Mouse (Mus musculus): ENCODE data around the gene Nphs1.

Nphs1 gene

DNA sequence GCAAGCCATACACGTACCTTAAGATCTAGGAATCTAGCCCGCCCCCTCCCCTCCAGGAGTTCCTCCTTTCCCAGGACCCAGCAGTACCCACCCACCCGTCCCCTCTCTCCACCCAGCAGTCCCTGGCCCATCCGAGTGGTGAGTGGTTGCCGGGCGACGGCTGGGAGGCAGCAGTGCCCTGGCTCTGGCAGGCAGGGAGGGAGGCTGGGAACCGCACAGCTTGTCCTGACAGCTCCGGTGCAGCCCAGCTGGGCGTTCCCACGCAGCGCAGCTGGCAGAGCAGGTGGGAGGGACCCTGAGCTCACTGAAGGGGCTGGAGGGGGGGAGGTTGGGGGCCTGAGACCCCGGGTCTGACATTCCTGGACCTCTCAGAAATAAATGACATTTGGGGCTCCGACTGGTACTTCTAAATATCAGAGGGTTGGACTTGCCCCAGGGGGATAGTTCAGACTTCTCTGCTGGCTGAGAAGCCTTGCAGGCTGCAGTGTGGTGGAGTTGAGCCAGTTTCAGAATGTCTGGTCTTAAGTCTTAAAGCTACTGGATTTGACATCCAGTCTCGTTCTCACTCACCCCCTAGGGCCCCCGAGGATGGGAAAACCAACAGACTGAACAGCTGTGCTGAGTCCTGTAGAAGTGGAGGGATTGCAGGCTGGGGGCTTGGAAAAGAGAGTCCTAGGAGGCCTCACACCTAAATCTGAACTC is at the start of gene Nphs1, which contains the start of gene Kirrel2:
Nphs1 (plus strand) TSS at position 687 of the 702 bp plus-strand sequence.
Kirrel2 (minus strand) TSS at position 62 of the 702 bp plus-strand sequence.
- DNase-seq (ENCODE audit: low read depth): no peak

DNA sequence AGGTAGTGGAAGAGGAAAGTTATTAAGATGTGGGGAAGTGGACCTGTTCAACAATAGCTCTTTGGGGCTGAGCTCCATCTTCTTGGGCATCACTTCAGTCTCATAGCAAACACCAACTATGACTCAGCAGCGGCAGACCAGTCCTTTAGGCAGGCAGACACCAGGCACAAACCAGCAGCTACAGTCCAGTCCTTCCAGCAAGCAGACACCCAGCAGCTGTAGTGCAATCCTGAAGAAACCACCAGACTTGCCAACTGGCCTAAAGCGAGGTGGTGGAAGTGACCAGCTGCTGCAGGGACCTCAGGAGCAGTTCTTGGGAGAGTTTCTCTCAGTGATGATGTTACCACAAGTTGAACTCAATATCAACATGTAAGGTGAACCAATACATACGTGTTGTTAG is 49.5 kb upstream of the Nphs1 start:
- no peak for DNase-seq (ENCODE audit: low read depth)

DNA sequence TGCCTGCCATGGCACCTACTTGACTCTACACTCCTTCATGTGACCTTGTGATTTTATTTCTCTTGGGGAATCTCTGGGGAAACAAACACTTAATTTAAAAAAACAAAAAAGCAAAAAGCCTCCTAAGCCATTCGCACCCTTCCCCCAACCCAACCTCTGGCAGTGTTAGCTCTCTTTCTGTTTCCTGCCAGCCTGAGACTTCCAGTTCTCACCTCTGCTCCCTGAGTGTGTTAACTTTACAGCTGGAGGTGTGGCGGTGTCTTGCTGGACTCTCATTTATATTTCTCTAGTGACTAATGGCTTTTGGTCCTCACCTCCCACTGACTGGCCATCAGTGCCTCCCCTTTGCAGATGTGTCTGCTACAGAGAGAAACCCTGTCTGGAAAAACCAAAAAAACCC is 48.3 kb upstream of the Nphs1 start:
- DNase-seq (ENCODE audit: low read depth): peak; percentile 48

DNA sequence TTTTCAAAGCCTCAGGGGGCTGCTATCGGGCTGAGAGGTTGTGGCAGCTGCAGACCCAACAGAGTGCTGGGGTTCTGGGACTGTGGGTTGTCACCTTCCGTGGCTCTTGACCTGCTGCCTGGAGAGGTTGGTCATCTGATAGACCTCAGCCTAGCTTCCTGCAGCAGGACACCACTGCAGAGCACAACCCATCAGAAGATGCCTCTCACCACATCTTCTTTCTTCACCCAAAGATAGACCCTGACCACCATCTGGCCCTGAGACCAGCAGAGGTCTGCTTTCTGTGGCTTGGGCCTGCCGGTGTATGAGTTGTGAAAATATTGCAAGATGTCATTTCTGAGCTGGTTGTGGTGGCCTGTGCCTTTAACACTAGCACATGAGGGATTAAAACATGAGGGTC is 47.1 kb upstream of the Nphs1 start:
- DNase-seq (ENCODE audit: low read depth): peak; percentile 4

DNA sequence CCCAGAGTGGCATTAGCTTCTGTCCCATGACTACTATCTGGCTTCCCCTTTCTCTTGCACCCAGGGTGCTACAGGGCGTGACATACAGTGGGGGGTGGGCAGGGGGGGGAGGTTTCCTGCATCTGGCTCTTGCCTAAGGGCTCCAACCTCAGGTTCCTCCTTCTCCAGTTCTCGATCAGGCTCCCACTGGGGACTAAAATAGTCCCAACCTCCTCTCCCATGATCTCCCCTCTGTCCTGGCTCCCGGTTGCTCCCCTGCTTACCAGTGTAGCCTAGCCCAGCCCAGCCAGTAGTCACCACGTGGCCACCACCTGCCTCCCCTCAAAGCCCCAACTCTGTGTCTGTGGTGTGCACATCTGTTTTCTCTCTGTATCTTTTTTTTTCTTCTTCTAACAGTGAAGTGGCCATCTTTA is 45.4 kb upstream of the Nphs1 start:
- no peak for DNase-seq (ENCODE audit: low read depth)

DNA sequence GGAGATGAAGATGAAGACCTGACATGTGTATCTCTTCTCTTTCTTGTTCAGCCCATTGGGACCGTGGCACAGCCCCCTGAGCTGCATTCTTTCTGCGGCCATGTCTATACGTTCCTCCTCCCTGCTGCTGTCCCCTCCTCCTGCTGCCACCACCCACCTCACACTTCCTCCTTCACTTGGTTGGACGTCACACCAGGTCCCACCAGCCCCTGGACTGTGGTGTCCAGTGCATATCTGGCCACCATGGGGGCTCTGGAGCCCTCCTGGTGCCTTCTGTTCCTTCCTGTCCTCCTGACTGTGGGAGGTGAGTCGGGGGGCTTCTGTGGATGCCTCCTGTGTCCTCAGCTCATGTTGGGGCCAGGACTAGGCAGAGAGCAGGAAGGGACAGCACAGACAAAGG is 44.5 kb upstream of the Nphs1 start, which contains the start of gene Tyrobp:
Tyrobp (plus strand) TSS at position 165 of the 400 bp plus-strand sequence.
- no peak for DNase-seq (ENCODE audit: low read depth)

DNA sequence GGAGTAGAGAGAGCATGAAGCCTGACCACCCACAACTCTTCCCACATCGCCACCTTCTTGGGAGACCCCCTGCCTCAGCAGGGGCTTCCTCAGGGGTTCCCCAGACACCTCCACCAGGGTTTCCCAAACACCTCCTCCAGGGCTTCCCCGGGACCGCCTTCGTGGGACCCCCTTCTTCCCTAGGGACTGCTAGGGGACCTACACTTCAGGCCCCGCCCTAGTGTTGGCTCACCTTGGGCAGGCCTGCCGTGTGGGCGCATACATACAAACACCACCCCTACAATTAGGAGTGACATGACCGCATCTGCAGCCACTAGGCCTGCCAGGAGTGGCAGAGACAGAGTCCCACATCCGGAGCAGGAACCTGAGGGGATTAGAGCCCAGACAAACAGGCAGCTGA is 40.3 kb upstream of the Nphs1 start:
- DNase-seq (ENCODE audit: low read depth): peak; percentile 77

DNA sequence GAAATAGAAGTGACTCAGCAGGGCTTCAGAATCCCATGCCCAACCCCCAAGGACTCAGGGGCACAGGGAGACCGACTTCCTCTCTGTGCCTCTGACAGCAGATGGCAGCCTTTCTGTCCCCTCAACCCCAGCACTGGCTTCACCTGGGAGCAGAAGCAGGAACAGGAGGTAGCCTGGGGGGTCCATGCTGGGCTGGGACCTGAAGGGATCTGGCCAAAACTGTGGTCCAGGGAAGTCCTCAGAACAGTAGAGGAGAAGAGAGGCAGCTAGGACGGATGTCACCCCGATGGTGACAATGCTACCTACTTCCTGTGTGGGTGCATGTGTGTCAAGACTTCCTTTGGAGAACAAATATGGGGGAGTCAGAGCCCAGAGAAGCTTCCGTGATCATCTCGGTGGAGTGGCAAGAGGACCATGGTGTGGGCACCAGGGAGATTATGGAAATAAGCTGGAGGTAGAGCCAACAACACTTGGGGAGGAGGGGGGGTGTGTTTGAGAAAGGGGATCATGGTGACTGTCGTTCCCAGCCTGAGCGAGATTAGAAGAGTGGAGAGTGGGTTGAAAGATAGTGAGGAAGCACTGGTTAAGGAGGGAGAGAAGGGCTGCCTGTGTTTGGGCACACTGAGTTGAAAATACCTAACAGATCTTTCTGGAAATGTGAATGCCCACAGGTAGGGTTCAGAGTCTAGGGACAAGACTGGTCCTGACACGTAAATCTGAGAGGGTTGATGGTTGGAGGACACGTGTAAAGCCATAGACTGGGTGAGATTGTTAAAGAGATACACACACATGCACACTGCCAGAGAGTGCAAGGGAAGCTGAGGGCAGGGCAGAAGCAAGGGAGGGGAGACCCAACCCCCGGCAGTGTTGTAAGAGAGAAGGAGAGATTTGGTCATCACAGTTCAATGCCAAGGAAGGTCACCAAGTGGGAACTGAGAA is 38.3 kb upstream of the Nphs1 start, which contains the start of gene Hcst:
Hcst (minus strand) TSS at position 294 of the 939 bp plus-strand sequence.
- peak; percentile 88 for DNase-seq (ENCODE audit: low read depth)

DNA sequence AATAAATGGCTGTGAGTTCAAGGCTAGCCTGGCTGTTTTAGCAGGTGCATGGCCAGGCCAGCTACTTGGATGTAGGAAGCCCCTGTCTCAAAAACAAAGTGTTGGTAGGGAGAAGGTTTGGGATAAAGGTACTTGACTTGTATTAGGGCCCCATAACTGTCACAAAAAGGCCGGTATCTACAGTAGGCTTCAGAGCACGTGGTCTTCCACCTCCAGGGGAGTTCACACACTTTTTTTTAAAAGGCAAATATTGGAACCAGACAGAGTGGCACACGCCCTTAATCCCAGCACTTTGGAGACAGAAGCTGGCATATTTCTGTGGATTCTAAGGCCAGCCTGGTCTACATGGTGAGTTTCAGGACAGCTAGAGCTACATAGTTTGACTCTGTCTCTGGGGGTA is 37.4 kb upstream of the Nphs1 start:
- no peak for DNase-seq (ENCODE audit: low read depth)

DNA sequence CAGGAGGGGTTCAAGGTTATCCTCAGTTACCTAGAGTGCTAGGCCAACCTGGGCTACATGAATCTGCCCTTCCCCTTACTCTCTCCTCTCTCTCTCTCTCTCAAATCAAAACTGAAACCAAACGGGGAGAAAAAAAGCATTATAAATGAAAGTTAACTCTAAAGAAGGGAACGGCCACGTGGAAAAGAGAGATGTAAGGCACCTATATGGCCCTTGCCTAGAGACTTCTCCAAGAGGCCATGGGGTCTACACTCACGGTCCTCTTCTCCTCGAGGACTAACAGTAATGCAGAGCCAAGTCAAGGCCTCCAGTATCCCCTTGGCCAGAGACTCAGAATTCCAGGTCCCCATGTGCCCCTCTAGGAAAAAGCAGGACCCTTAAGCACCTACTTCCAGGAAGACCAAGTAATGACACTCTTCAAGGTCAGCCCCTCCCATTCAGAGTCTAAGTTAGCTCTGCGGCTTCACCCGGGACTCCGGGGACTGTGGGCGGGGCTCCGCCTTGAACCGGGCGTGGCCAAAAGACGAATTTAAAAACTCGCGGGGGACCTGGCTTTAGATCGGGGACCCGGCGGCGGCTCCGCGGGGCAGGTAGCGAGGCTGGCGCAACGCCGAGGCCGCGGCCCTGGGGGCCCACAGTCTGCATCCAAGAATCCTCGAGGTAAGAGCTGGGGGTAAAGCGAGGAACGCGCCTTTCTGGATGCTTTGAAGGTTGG is 36.8 kb upstream of the Nphs1 start, which contains the start of gene Nfkbid:
Nfkbid (plus strand) TSS at position 558 of the 715 bp plus-strand sequence.
- peak; percentile 97 for DNase-seq (ENCODE audit: low read depth)

DNA sequence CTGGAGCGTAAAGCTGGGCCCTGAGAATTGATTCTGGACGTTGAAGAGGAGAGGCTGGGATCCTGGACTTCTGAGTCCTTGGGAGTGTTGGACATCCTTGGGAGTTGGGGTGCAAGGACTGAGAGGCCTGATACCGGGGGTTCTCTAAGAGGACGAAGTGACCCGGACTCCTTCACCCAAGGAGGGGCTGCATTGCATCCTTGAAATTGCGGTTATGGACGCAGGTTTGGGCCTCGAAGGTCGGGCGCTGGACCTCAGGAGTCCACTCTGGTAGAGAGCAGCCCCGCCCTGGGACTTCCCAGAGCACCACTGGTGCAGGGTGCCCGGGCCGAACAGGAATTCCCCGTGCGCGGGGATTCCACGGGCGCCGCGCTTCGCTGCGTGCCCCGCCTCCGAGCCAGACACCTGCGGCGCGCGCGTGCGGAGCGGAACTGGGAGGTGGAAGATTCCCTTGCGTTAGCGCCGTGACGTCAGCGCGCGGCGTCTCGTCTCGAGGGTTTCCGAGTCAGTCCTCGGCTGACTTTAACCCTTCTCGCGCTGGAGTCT is 36.2 kb upstream of the Nphs1 start:
- DNase-seq (ENCODE audit: low read depth): peak; percentile 98

DNA sequence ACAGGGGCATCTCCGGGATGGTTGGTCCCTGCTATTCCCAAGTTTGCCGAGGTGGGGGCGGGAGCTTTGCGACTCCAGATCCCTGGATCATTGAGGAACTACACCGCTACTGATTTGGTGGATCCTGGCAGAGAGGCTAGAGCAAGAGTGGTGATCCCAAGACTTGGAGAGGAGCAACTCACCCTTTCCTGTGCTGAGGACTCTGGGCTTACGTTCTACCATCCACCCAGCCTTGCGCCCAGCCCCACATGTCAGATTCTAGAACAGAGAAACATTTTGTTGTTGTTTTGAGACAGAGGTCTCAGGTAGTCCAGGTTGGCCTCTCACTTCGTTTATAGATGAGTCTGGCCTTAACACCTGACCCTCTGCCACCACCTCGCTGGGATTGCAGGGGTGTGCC is 35.6 kb upstream of the Nphs1 start:
- no peak for DNase-seq (ENCODE audit: low read depth)

DNA sequence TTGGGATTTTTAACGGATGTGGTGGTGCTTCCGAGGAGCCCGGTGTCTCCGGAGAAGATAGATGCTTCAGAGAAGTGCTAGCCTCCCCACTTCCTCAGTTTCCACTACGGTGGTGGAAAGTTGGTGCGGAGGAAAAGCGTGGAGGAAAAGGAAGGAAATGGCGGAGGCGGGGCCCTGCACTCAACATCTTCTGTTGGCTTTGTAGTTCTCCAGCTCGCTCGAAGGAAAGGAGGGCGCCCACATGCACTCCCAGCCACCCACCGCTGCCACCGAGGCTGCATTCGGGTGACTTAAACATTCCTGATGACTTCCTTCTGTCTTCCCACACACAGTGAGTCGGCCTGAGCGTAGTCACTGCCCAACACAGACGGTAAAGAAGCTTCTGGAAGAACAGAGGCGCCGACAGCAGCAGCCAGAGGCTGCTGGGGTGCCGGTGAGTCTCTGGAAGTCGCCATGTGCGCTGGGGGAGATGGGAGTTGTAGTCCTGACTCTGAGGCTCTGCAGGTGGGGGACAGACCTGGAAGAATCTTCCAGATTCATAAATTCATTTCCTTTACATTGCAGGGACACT is 35.0 kb upstream of the Nphs1 start:
- DNase-seq (ENCODE audit: low read depth): peak; percentile 89

DNA sequence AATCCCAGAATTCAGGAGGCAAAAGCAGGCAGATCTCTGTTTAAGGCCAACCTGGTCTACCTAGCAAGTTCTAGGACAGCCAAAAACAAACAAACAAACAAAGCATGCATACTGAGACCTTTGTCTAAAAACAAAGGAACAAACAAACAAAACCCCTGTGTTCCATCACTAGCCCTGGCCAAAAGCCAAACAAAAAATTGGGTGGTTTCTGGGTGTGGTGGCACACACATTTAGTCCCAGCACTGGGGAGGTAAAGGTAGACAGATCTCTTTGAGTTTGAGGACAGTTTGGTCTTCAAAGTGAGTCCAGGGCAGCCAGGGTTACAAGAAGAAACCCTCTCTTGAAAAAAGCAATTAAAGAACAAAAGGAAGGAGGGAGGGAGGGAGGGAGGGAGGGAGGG is 28.8 kb upstream of the Nphs1 start:
- DNase-seq (ENCODE audit: low read depth): peak; percentile 51

DNA sequence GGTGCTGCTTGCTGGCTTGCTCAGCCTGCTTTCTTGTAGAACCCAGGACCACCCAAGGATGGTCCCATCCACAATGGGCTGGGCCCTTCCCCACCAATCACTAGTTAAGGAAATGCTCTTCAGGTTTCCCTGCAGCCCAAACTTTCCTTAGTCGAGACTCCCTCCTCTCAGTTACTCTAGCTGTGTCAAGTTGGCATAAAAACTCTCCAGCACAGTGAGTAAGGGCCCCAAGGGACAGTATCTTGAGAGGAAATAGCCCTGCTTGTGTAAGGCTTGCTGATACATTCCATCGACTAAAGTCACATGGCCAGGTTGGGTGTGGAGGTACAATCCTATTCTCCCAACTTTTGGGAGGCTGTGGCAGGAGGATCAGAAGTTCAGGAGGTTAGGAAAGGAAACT is 27.9 kb upstream of the Nphs1 start:
- DNase-seq (ENCODE audit: low read depth): peak; percentile 33

DNA sequence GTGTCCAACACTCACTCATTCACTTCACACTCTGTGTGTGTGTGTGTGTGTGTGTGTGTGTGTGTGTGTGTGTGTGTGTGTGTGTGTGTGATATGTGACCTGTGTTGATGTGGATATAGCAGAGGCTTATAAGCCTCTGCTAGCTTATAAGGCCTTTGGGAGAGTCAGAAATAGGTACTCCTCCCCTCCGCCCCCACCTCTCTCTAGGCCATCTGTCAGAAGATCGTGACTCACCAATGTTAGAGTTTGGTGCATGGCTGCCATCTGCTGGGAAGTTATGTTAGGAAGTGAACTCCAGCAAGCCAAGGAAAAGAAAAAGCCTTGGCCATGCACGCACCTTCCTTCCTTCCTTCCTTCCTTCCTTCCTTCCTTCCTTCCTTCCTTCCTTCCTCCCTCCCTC is 26.3 kb upstream of the Nphs1 start:
- peak; percentile 90 for DNase-seq (ENCODE audit: low read depth)

DNA sequence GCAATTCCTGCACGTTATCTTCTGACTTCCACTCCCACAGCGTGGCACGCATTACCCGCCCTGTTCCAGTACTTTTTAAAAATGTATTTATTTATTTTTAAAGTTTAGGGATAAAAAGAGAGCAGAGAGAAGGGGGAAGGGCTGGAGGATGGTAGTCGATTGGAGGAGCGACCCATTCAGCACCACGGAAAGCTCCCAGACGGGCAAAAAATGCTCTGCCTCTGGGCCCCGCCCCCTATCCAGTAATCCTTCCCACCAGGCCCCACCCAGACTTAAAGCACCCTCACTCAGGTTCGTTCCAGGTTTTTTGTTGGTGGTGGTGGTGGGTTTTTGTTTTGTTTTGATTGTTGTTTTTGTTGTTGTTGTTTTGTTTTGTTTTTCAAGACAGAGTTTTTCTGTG is 23.9 kb upstream of the Nphs1 start:
- DNase-seq (ENCODE audit: low read depth): peak; percentile 75

DNA sequence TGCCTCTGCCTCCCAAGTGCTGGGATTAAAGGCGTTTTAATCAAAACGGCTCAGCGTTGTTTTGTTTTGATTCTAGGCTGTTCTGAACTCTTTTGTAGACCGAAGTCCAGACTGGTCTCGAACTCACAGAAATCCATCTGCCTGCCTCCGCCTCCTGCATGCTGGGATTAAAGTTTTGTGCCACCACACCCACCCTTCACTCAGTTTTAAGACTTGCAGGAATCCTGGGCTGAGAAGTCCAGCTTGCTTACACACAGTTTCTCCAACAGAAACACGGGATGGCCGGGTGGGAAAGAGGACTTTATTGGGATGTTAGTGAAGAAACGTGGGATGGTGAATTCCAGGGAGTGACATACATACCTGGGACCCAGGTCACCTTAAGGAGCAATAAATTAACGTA is 23.4 kb upstream of the Nphs1 start:
- DNase-seq (ENCODE audit: low read depth): no peak

DNA sequence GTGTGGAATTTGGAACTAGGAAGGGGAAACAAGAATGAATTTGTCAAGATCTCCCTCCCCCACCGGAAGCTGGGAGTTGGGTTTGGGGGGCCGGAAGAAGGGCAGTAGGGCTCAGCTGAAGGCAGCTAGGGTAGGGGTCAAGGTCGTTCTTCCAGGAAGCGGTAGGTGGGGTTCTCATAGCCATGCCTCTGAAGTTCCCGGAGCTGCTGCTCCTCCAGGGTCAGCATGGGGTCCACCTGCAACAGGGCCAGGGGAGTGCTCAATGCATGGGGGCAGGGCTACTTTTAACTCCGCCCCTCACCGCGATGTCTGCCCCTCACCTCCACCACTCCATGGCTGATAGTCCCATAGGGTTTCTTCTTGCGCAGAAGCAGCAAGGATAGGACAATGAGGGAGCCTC is 23.0 kb upstream of the Nphs1 start:
- DNase-seq (ENCODE audit: low read depth): no peak

DNA sequence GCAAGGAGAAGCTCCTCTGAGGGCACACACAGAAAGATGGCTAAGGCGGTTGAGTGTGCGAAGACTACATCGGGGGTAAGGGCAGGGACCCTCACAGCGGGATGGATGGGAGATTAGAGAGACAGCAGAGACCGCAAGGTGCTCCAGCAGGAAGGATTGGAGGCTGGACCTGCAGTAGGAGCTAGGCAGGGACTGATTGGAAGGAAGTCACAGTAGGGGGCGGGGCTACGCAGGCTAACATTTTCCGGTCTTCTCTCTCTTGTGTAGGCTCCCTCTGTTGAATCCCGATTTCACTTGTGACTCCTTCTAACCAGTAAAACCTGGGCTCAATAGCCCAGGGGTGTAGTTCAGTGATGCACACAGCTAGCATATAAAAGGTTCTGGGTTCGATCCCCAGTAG is 21.2 kb upstream of the Nphs1 start:
- peak; percentile 67 for DNase-seq (ENCODE audit: low read depth)

DNA sequence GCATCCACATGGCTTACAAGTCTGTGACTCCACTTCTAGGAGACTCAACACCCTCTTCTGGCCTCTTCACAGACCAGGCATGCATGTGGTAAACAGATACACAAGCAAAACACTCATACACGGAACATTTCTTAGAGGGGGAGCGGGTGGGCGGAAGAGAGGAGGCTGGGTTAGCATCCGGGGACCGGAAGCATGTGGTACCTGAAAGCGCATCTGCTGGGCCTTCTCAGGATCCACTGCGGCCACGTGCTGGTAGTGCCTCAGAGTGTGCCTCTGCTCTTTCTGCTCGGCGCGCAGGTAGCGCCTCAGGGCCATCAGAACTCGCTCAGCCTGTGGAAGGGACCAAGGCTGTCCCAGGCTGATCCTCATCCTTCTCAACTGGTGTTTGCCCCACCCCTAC is 18.4 kb upstream of the Nphs1 start:
- peak; percentile 51 for DNase-seq (ENCODE audit: low read depth)

DNA sequence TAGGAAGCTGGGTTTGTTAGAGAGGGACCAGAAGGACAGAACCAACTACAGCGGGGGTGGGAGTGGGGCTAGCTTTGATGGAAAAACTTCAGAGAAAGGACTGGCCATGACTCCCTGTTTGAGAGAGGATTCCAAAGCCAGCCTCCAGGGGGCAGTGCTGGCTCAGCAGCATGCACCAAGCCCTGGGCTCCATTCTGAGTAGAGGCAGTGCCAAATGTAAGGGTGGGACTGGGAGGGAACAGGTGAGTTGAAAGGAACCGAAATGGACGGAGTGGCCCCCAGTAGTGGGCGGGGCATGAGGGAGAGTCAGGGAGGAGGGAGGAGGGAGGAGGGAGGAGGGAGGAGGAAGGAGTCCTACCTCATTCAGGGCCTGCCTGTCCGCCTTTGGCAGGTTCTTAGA is 17.4 kb upstream of the Nphs1 start:
- DNase-seq (ENCODE audit: low read depth): peak; percentile 80
